Mouse (Mus musculus) thymus, adult 2 months (tissue): ENCODE results near the gene Nrp1.

Experiments used
- CTCF ChIP-seq: fragments of 200-500 bp; IDR thresholded peaks from 2 replicates; pipeline ENCODE4 v1.5.1; 2012; ENCODE audit warnings: mild to moderate bottlenecking, control low read depth, low read length, moderate library complexity, borderline replicate concordance; ENCODE audit not compliant: control insufficient read depth, poor library complexity, insufficient read depth; ENCODE audit errors: extremely low read depth
- POLR2A ChIP-seq: fragments of 200-500 bp; IDR thresholded peaks from 2 replicates; pipeline ENCODE4 v1.6.1; 2012; ENCODE audit warnings: mild to moderate bottlenecking, low read length, control low read depth, moderate library complexity; ENCODE audit not compliant: control insufficient read depth, poor library complexity, insufficient read depth; ENCODE audit errors: extremely low read depth

- TF ChIP-seq POLR2A (no peak), CTCF (no peak)
Observed at GRCm38 (mm10) chr8:128320797-128321196, 37.6 kb upstream of the Nrp1 start.
